Mouse (Mus musculus) heart, postnatal 0 days (tissue): ENCODE results near the gene Shisa5.

ENCODE experiments used
- CTCF ChIP-seq: IDR thresholded peaks from 2 replicates; pipeline ENCODE4 v1.5.1; 2016; ENCODE audit warnings: antibody characterized with exemption, control low read depth, low read depth
- EP300 ChIP-seq: IDR thresholded peaks from 2 replicates; pipeline ENCODE4 v1.6.1; 2016; ENCODE audit warnings: antibody characterized with exemption, low read depth

DNA sequence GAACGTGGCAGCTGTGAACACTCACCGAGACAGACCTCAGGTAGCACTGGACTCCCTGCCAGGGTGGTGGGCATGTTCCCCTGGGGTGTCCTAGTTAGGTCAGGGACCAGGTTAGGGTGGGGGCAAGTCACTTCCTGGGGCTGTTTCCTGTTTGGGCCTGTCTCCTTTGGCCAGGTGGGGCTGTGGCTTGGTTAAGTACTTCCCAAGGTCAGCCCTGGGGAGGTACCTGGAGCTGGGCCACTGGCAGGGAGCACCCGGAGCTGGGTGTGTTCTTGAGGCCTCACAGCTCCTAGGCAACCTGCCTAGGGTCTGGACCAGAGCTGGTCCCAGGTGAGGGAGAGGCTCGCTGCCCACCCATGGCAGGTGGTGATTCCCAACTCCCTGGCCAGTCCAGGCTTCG is 9.4 kb upstream of the Shisa5 start:
- TF ChIP-seq CTCF = no peak
- no peak for TF ChIP-seq EP300
